In genomic region chr13:83112741-83113140, GRCm38 (mm10) we compare ENCODE assay signal across 20 mouse cellular contexts.
DNase-seq lines count a peak whose midpoint lies in the region; ATAC-seq and TF ChIP-seq lines count a peak whose summit lies in the region.
"Had no signal": no experiment of that assay in that cellular context is flagged by ENCODE, and none has a peak within 500 bp of the region (broad histone marks: within the 10 kb centered on the region; RNA-seq: fewer than 3 reads in every experiment).

No protein-coding gene starts in this region.

- peak overlapping the region; percentile 76; the same call in 1 of the 2 replicates for H3K27ac ChIP-seq in layer of hippocampus, adult 2 months
- peak overlapping the region; percentile 71; the same call in 1 of the 2 replicates for H3K27ac ChIP-seq in bone marrow, adult 2 months (ENCODE audit: control insufficient read depth, insufficient read depth, low read depth, low read length, poor library complexity)
- H3K27ac ChIP-seq in liver, embryonic 13.5 days: peak overlapping the region; percentile 1; the same call in 1 of the 2 replicates
- H3K27ac ChIP-seq: heart, embryonic 15.5 days; limb, embryonic 12.5 days; lung, embryonic 15.5 days; macrophage had no signal

- ATAC-seq in liver, embryonic 13.5 days (ENCODE audit: low read depth): peak; percentile 71
- peak; percentile 61; the same call in 1 of the 2 replicates for ATAC-seq in megakaryocyte-erythroid progenitor cell, adult 5-6 weeks (replicated peaks; ENCODE audit: low FRiP score, low TSS enrichment, poor library complexity, severe bottlenecking)
- ATAC-seq: forebrain, embryonic 14.5 days; inflammation-experienced regulatory T-cells, adult 6 months had no signal

- TF ChIP-seq CTCF in layer of hippocampus, adult 2 months (conservative IDR thresholded peaks at IDR 0.05): no peak
- TF ChIP-seq CTCF in bone marrow, adult 2 months (IDR thresholded peaks at IDR 0.05; ENCODE audit: control insufficient read depth, insufficient read depth, low read length): no peak

- TF ChIP-seq POLR2A in bone marrow, adult 2 months (IDR thresholded peaks at IDR 0.05; ENCODE audit: borderline replicate concordance, control insufficient read depth, low read depth, low read length): no peak

- no peak overlapping the region for H3K4me3 ChIP-seq in layer of hippocampus, adult 2 months
- H3K4me3 ChIP-seq in bone marrow, adult 2 months (replicated peaks; ENCODE audit: control insufficient read depth, low read depth, low read length): no peak overlapping the region
- no peak overlapping the region for H3K4me3 ChIP-seq in liver, embryonic 13.5 days (replicated peaks)
- H3K4me3 ChIP-seq: erythroblast, embryonic 14.5 days; heart, embryonic 15.5 days; limb, embryonic 12.5 days; lung, embryonic 15.5 days had no signal

- H3K9ac ChIP-seq in liver, embryonic 13.5 days: no peak overlapping the region
- H3K9ac ChIP-seq: heart, embryonic 15.5 days; limb, embryonic 12.5 days; lung, embryonic 15.5 days had no signal

- WGBS in bone marrow, adult 2 months: 11% methylated on average over 5 of the region's 5 CpGs
- 21% methylated on average over 5 of the region's 5 CpGs for WGBS in liver, embryonic 13.5 days (ENCODE audit: insufficient replicate concordance)

- no peaks in the 10 kb centered on the region for H3K27me3 ChIP-seq in liver, embryonic 13.5 days
- H3K27me3 ChIP-seq: heart, embryonic 15.5 days; limb, embryonic 12.5 days; lung, embryonic 15.5 days had no signal

- H3K4me2 ChIP-seq in liver, embryonic 13.5 days: no peak overlapping the region
- H3K4me2 ChIP-seq: heart, embryonic 15.5 days; limb, embryonic 12.5 days; lung, embryonic 15.5 days had no signal

- H3K4me1 ChIP-seq in bone marrow, adult 2 months (ENCODE audit: control insufficient read depth, insufficient read depth, low read length): peaks cover 1% of the 10 kb centered on the region; the same call in 1 of the 2 replicates
- H3K4me1 ChIP-seq in liver, embryonic 13.5 days (replicated peaks): no peaks in the 10 kb centered on the region; the same call in 1 of the 2 replicates
- H3K4me1 ChIP-seq: limb, embryonic 12.5 days had no signal

- H3K9me3 ChIP-seq in liver, embryonic 13.5 days (replicated peaks): no peaks in the 10 kb centered on the region
- H3K9me3 ChIP-seq: heart, embryonic 15.5 days; limb, embryonic 12.5 days; lung, embryonic 15.5 days had no signal

- no peak for DNase-seq in layer of hippocampus, adult 2 months (ENCODE audit: low spot score in 2 of 2)
- DNase-seq in layer of hippocampus, adult 18-20 months (ENCODE audit: low spot score in 2 of 2): no peak
- DNase-seq in liver, embryonic 13.5 days: no peak
- no peak for DNase-seq in adrenal gland, adult 8-10 months
- DNase-seq in layer of hippocampus, adult 9-10 months (ENCODE audit: low spot score): no peak
- no peak for DNase-seq in right cerebral cortex, postnatal 25 days
- DNase-seq: adrenal gland, postnatal 14 days; cerebellum, adult 9-11 months; kidney, adult 9 months; spleen, adult 18-20 months; thymus, postnatal 25 days had no signal

- no peaks in the 10 kb centered on the region for H3K36me3 ChIP-seq in liver, embryonic 13.5 days
- H3K36me3 ChIP-seq: heart, embryonic 15.5 days; limb, embryonic 12.5 days; lung, embryonic 15.5 days had no signal

Comparison
In these comparisons a context has a peak if more than half of its experiments do, and no peak if none do; other contexts are left out.
1. H3K27ac ChIP-seq: peak in every context shown above with its lines; median percentile 76 in layer of hippocampus, adult 2 months; 71 in bone marrow, adult 2 months; 1 in liver, embryonic 13.5 days.